In the genomic region with DNA sequence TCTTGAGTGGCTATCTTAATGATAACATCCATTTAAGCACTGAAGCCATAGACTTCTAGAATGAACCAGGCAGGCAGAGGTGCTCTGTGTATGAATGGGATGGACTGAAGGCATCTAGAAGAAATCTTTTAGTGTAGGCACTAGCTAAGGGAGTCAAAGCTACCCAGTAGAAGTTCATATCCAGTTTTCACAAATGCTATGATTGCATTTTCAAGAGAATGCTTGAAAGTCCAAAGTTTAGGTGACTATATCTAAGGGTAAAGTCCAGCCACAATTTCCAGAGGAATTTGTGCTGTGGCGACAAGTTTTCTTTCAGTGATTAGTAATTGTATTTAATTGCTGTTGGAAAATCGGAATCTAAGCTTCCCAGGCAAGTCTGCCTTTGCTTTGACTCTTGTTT, we compare ENCODE assay signal across 23 mouse cellular contexts.
A peak's percentile ranks its signal among the peaks of the same experiment; 100 is the strongest.
DNase-seq lines count a peak whose midpoint lies in the region; ATAC-seq and TF ChIP-seq lines count a peak whose summit lies in the region.
"Had no signal": no experiment of that assay in that cellular context is flagged by ENCODE, and none has a peak within 500 bp of the region (broad histone marks: within the 10 kb centered on the region; RNA-seq: fewer than 3 reads in every experiment).

No protein-coding gene starts in this region.

- no peak for TF ChIP-seq POLR2A in liver, adult 2 months (IDR thresholded peaks at IDR 0.05; ENCODE audit: extremely low read depth, insufficient read depth, low read length)

- H3K27ac ChIP-seq in kidney, embryonic 16.5 days (ENCODE audit: low read length), result no peak overlapping the region
- no peak overlapping the region for H3K27ac ChIP-seq in liver, adult 2 months (replicated peaks; ENCODE audit: insufficient read depth, low read depth, low read length)
- no peak overlapping the region for H3K27ac ChIP-seq in liver, postnatal 0 days (ENCODE audit: low read depth)
- no peak overlapping the region for H3K27ac ChIP-seq in intestine, embryonic 15.5 days
- H3K27ac ChIP-seq in intestine, embryonic 16.5 days (ENCODE audit: low read length), result no peak overlapping the region
- H3K27ac ChIP-seq: embryonic facial prominence, embryonic 13.5 days; embryonic facial prominence, embryonic 15.5 days; forebrain, embryonic 10.5 days; forebrain, embryonic 12.5 days had no signal

- ATAC-seq in kidney, embryonic 16.5 days (ENCODE audit: low FRiP score, low TSS enrichment), result no peak
- ATAC-seq in liver, postnatal 0 days, result no peak
- peak; percentile 89 for ATAC-seq in intestine, embryonic 15.5 days
- peak; percentile 95 for ATAC-seq in intestine, embryonic 16.5 days
- ATAC-seq: forebrain, embryonic 14.5 days; forebrain, embryonic 16.5 days had no signal

- H3K4me3 ChIP-seq in kidney, embryonic 16.5 days (ENCODE audit: low read length), result no peak overlapping the region
- no peak overlapping the region for H3K4me3 ChIP-seq in liver, adult 2 months (ENCODE audit: insufficient read depth, low read depth, low read length)
- H3K4me3 ChIP-seq in liver, postnatal 0 days (ENCODE audit: low read depth, low read length), result no peak overlapping the region
- no peak overlapping the region for H3K4me3 ChIP-seq in intestine, embryonic 15.5 days (replicated peaks)
- no peak overlapping the region for H3K4me3 ChIP-seq in intestine, embryonic 16.5 days (ENCODE audit: low read length)
- H3K4me3 ChIP-seq: embryonic facial prominence, embryonic 13.5 days; embryonic facial prominence, embryonic 15.5 days; erythroblast, embryonic 14.5 days; forebrain, embryonic 10.5 days; forebrain, embryonic 12.5 days had no signal

- peak; percentile 3 to 4 for DNase-seq in kidney, adult 8-10 months
- peak; percentile 35 for DNase-seq in liver, adult 2 months (ENCODE audit: extremely low read depth, low read depth, low spot score)
- no peak for DNase-seq in liver, postnatal 0 days
- no peak for DNase-seq in cerebellum, adult 11-12 months
- no peak for DNase-seq in left cerebral cortex, postnatal 36 days (ENCODE audit: low spot score in 2 of 2)
- DNase-seq: adrenal gland, adult 2 months; adrenal gland, postnatal 10 days; adrenal gland, postnatal 25 days; cerebellum, adult 11 months; cerebellum, adult 2 months; cerebellum, adult 9-10 months; cerebellum, postnatal 10 days; cerebellum, postnatal 25 days had no signal

- no peaks in the 10 kb centered on the region for H3K79me2 ChIP-seq in liver, adult 2 months (ENCODE audit: control insufficient read depth, insufficient read depth, low read length)

- no peak for TF ChIP-seq EP300 in liver, postnatal 0 days (IDR thresholded peaks at IDR 0.05; ENCODE audit: low read depth)

- H3K9me3 ChIP-seq in kidney, embryonic 16.5 days (ENCODE audit: low read length), result no peaks in the 10 kb centered on the region
- H3K9me3 ChIP-seq in liver, postnatal 0 days (ENCODE audit: low read length), result no peaks in the 10 kb centered on the region
- H3K9me3 ChIP-seq in intestine, embryonic 15.5 days, result no peaks in the 10 kb centered on the region
- H3K9me3 ChIP-seq in intestine, embryonic 16.5 days (ENCODE audit: control insufficient read depth, low read length), result no peaks in the 10 kb centered on the region
- H3K9me3 ChIP-seq: embryonic facial prominence, embryonic 13.5 days; embryonic facial prominence, embryonic 15.5 days; forebrain, embryonic 10.5 days; forebrain, embryonic 12.5 days had no signal

- no peaks in the 10 kb centered on the region for H3K36me3 ChIP-seq in kidney, embryonic 16.5 days (ENCODE audit: insufficient read depth, low read length)
- no peaks in the 10 kb centered on the region for H3K36me3 ChIP-seq in liver, adult 2 months (ENCODE audit: control insufficient read depth, insufficient read depth, low read length)
- H3K36me3 ChIP-seq in liver, postnatal 0 days (replicated peaks; ENCODE audit: insufficient read depth, low read length), result no peaks in the 10 kb centered on the region
- H3K36me3 ChIP-seq in intestine, embryonic 15.5 days, result no peaks in the 10 kb centered on the region
- H3K36me3 ChIP-seq in intestine, embryonic 16.5 days (ENCODE audit: control insufficient read depth, insufficient read depth, low read length), result no peaks in the 10 kb centered on the region
- H3K36me3 ChIP-seq: embryonic facial prominence, embryonic 13.5 days; embryonic facial prominence, embryonic 15.5 days; forebrain, embryonic 10.5 days; forebrain, embryonic 12.5 days had no signal

- H3K27me3 ChIP-seq in kidney, embryonic 16.5 days (ENCODE audit: insufficient read depth, low read length), result no peaks in the 10 kb centered on the region
- H3K27me3 ChIP-seq in liver, adult 2 months (ENCODE audit: control insufficient read depth, insufficient read depth, low read length), result no peaks in the 10 kb centered on the region
- no peaks in the 10 kb centered on the region for H3K27me3 ChIP-seq in liver, postnatal 0 days (ENCODE audit: insufficient read depth, low read length)
- no peaks in the 10 kb centered on the region for H3K27me3 ChIP-seq in intestine, embryonic 15.5 days (replicated peaks)
- no peaks in the 10 kb centered on the region for H3K27me3 ChIP-seq in intestine, embryonic 16.5 days (replicated peaks; ENCODE audit: control insufficient read depth, insufficient read depth, low read length)
- H3K27me3 ChIP-seq: embryonic facial prominence, embryonic 13.5 days; embryonic facial prominence, embryonic 15.5 days; forebrain, embryonic 12.5 days had no signal

- intact Hi-C loops in left cerebral cortex, postnatal 36 days (cut with DNase I), result no loop called here

- H3K4me1 ChIP-seq in kidney, embryonic 16.5 days (ENCODE audit: insufficient read depth, low read length), result no peaks in the 10 kb centered on the region
- no peaks in the 10 kb centered on the region for H3K4me1 ChIP-seq in liver, adult 2 months (ENCODE audit: control insufficient read depth, insufficient read depth, low read length)
- H3K4me1 ChIP-seq in liver, postnatal 0 days (ENCODE audit: insufficient read depth), result no peaks in the 10 kb centered on the region
- no peaks in the 10 kb centered on the region for H3K4me1 ChIP-seq in intestine, embryonic 15.5 days (replicated peaks)
- no peaks in the 10 kb centered on the region for H3K4me1 ChIP-seq in intestine, embryonic 16.5 days (ENCODE audit: control insufficient read depth, insufficient read depth, low read length)
- H3K4me1 ChIP-seq: embryonic facial prominence, embryonic 13.5 days; embryonic facial prominence, embryonic 15.5 days; forebrain, embryonic 12.5 days had no signal

- WGBS in kidney, embryonic 16.5 days, result 89% methylated on average over 2 of the region's 2 CpGs
- 75% methylated on average over 2 of the region's 2 CpGs for WGBS in liver, adult 2 months
- WGBS in liver, postnatal 0 days (ENCODE audit: insufficient replicate concordance), result 78% methylated on average over 2 of the region's 2 CpGs
- WGBS in intestine, embryonic 15.5 days, result 64% methylated on average over 2 of the region's 2 CpGs
- WGBS in intestine, embryonic 16.5 days, result 59% methylated on average over 2 of the region's 2 CpGs

- H3K4me2 ChIP-seq in kidney, embryonic 16.5 days (replicated peaks; ENCODE audit: low read depth, low read length), result no peak overlapping the region
- no peak overlapping the region for H3K4me2 ChIP-seq in liver, postnatal 0 days (ENCODE audit: low read depth, low read length)
- no peak overlapping the region for H3K4me2 ChIP-seq in intestine, embryonic 15.5 days (replicated peaks)
- H3K4me2 ChIP-seq in intestine, embryonic 16.5 days (ENCODE audit: low read depth, low read length), result no peak overlapping the region
- H3K4me2 ChIP-seq: embryonic facial prominence, embryonic 13.5 days; embryonic facial prominence, embryonic 15.5 days; forebrain, embryonic 12.5 days had no signal

- no peak overlapping the region for H3K9ac ChIP-seq in kidney, embryonic 16.5 days (replicated peaks; ENCODE audit: low read length)
- no peak overlapping the region for H3K9ac ChIP-seq in liver, adult 2 months (ENCODE audit: low read depth, low read length)
- H3K9ac ChIP-seq in liver, postnatal 0 days (replicated peaks), result no peak overlapping the region
- no peak overlapping the region for H3K9ac ChIP-seq in intestine, embryonic 15.5 days
- H3K9ac ChIP-seq in intestine, embryonic 16.5 days (ENCODE audit: low read depth, low read length), result no peak overlapping the region
- H3K9ac ChIP-seq: embryonic facial prominence, embryonic 13.5 days; embryonic facial prominence, embryonic 15.5 days; forebrain, embryonic 12.5 days had no signal

- TF ChIP-seq CTCF in liver, adult 2 months (IDR thresholded peaks at IDR 0.05; ENCODE audit: low read depth, low read length), result no peak
- no peak for TF ChIP-seq CTCF in liver, postnatal 0 days (IDR thresholded peaks at IDR 0.05; ENCODE audit: low read depth)

Comparison
In these comparisons a context has a peak if more than half of its experiments do, and no peak if none do; other contexts are left out.
1. DNase-seq: peak in kidney, adult 8-10 months (2 of 2) and liver, adult 2 months (single experiment); none in liver, postnatal 0 days (single experiment), cerebellum, adult 11-12 months (single experiment) and left cerebral cortex, postnatal 36 days (0 of 2).
2. ATAC-seq: peak in intestine, embryonic 15.5 days (single experiment) and intestine, embryonic 16.5 days (single experiment); none in kidney, embryonic 16.5 days (single experiment) and liver, postnatal 0 days (single experiment).